Mouse (Mus musculus) cortical plate, adult 2 months (tissue): ENCODE measurements around the gene Prss22.

Experiments used
- CTCF ChIP-seq: fragments of 200-500 bp; IDR thresholded peaks from 2 replicates; pipeline ENCODE4 v1.5.1; 2011; ENCODE audit warnings: mild to moderate bottlenecking, control low read depth, low read length; ENCODE audit not compliant: insufficient read depth; ENCODE audit errors: extremely low read depth
- POLR2A ChIP-seq: fragments of 200-500 bp; IDR thresholded peaks from 2 replicates; pipeline ENCODE4 v1.6.1; 2011; ENCODE audit warnings: mild to moderate bottlenecking, low read length, control low read depth; ENCODE audit not compliant: insufficient read depth; ENCODE audit errors: extremely low read depth

DNA sequence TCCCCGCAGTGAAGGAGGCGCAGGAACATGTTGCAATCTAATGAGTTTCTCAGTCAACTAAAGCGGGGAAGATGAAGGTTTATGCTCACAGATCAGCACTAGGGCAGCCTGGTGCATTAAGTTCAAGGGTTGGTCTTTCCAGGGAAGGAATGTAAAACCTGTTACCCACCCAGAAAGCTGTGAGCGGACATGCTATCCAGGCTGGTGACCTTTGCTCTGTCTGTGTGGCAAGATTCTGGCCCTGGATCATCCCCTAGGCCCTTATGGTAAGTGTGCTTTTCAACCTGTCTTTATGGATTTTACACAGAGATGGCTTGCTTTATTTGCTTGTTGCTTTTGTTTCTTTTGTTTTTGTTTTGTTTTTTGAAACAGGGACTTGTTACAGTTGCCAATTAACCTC is 21.2 kb downstream of the Prss22 start:
- no peak for TF ChIP-seq CTCF
- no peak for TF ChIP-seq POLR2A
